Mouse (Mus musculus): ENCODE measurements around the gene Phf7. TPM values are rescaled to one million over a fixed set of nuclear protein-coding genes. Genes with fewer than 3 reads are reported as not detected.
A peak's percentile ranks its signal among the peaks of the same experiment; 100 is the strongest.

Phf7 gene
- polyA plus RNA-seq, 1 experiment = 4.0 TPM

DNA sequence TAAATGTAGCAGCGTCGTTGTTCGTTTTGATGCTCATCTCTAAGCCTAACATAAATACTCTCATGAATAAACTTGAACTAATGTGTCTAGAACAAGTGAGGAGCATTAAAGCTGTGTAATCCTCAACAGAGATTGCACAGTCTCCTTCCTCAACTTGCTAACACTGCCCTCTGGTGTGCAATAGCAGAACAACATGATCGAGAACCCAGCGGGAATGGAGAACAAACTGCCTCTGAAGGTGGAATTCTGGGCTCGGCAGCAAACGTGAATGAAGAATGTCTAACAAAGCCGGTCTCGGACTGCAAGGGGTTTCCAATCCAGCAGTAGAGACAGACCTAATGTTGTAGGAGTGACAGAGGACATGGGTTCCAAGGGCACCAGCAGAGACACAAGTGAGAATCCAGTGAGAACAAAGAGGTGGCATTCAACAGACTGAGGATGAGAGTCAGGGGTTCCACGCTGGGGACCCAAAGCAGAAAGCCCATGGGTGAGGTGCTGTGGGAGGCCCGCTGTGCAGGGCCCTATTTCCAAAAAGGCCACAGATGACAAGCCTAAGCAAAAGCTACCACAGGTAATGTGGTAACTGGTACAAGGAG, 17.0 kb downstream of the Phf7 start:
- 13% methylated on average over 11 of the region's 11 CpGs for WGBS

DNA sequence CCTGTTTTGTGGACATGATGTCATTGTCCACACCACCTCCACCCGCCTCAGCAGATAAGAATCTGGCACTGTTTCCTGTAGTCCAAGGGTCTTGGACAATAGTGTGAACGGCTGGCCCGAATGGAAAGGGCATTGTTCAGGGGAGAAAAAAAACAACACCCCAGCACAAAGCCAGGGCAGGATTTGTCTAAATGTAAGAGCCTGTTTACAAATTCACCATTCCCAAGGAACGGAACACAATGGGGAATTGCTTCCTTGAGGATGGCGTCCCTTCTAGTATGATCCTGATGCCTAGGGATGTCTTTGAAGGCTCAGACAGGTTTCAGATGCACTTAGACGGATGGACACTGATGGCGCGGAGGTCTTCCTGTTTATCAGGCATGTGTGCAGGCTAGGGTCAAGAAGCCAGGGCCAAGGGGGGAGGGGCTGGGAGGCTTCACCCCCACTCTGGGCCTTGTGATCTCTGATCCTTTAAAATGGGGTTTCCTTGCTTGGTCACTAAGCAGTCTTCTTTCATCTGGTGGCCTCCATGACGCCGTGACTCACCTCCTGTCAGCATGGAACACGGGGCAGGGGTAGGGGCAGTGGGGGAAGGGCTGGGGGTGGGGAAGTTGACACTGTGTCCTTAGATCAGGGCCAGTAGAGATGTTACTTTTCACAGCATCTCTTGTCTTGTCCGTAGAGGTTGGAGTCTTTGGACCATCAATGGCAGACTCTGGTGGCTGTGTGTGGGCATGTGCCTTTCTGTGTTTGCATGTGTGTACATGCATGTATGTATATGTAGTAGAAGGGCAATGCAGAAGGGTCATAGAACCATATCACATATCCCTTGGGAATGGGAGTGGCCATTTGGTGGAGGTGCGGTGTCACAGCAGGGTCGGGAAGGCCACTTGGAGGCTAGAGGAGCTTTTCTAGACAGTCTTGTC, 17.8 kb downstream of the Phf7 start:
- 75% methylated on average over 14 of the region's 14 CpGs for WGBS
- no peak for DNase-seq (ENCODE audit: low read depth, low spot score)

More for the DNA sequence above, 17.0 kb downstream of the Phf7 start:
- DNase-seq (ENCODE audit: low read depth, low spot score) = peak; percentile 73

DNA sequence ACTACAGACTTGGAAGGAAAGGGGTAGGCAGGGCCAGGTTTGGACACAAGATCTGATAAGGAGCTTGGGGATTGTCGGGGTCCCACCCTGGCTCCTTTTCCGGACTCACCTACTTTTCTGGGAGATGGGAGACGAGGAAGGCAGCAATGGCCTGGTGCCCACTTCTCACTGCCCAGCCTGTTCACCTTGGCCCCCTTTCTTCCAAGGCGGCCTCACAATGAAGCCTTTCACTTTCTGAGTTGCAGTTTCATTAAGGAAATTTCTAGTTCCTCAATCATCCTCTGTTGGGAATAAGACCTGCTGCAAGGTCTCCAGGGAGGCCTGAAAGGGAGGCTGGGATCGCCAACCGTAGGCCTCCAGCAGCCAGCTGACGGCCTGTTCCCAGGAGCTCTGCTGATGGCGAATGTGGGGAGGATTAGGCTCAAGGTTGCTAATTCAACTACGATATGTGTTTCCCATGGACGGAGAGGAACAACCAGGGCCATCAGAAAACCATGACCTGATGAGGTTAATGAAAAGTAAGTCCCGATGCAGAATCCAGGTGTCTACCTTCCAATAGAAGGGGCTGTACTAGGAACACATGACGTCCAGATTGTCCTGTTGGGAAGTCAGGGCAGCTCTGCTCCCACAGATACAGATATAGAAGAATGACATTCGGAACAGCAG, 18.6 kb downstream of the Phf7 start:
- DNase-seq (ENCODE audit: low read depth, low spot score) = no peak
- 74% methylated on average over 13 of the region's 13 CpGs for WGBS

DNA sequence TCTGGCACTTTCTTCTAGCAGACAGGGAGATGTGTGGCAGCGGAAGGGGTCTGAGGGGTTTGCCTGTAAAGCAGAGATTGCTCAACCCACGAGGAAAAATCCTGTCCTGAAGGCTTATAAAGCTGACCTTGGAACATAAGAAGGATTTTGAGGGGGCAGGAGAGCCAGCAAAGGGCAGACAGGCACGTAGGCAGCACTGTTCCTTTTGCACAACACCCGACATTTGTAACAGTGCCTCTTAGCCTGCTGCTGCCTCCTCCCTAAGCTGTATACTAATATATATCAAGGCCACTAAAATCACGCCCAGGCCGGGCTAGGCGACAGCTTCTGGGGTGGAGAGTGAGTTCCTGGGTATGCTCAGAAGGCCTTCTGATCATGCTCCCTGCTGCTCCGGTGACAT, 20.7 kb downstream of the Phf7 start:
- WGBS = 43% methylated on average over 8 of the region's 8 CpGs

DNA sequence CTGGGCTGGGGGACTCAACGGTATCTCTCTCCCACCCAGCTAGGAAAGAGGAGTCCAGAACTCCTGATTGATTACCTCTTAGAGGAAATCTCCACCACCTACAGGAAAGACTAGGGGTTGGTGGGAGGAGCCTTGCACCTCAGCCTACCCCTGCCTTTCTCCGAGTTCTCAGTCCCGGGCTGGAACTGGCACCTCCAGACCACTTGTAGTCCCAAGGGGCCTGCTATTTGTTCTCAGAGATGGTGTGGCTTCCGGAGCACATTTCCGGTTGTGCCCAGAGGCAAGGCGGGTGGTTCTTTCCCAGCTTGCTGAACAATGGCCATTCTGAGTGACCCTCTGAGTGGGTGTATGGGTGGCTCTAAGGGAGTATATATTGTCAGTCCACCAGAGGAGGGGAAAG, 22.9 kb downstream of the Phf7 start:
- 68% methylated on average over 6 of the region's 6 CpGs for WGBS

More for the DNA sequence above, 20.7 kb downstream of the Phf7 start:
- no peak for DNase-seq (ENCODE audit: low read depth, low spot score)

DNA sequence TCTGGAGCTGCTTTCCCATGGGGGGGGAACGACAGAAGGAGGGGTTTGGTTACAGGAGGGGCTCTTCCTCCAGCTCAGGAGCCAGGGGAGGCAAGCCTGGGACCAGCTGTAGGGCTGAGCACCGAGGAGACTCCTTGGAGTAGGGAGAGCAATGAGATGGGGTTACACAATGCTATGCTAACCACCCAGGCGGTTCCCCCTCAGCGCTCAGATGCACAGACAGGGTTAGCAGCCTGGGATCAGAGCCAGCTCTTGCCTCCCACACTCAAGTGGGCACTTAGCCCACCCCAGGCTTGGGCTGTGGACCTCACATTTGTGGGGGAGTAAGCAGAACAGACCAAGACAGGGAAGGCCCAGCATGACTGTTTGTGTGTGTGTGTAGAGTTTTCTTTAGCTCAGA, 24.1 kb downstream of the Phf7 start:
- 54% methylated on average over 4 of the region's 4 CpGs for WGBS
- no peak for DNase-seq (ENCODE audit: low read depth, low spot score)

More for the DNA sequence above, 22.9 kb downstream of the Phf7 start:
- DNase-seq (ENCODE audit: low read depth, low spot score) = no peak

DNA sequence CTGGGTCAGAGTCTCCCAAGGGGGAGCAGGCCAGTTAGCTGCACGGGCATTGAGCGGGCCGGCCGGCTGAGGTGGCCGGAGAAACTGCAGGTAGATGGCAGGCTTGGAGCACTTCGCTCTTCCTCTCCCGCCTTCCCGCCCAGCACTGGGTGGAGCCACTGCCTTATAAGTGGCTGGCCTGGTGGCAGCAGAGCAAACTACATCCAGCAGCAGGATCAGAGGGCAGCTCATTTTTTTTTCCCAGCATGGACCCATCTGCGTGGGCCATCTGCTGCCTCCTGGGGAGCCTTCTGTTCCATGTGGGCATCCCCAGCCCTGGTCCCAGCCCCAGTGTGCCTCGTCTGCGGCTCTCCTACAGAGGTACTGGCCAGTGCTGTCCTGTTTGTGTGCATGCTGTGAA, 33.5 kb downstream of the Phf7 start, which contains the start of gene Sema3g:
Gene Sema3g (plus strand): TSS at position 195 of the 400 bp plus-strand sequence.
- no peak for DNase-seq (ENCODE audit: low read depth, low spot score)
- WGBS = 10% methylated on average over 11 of the region's 11 CpGs

DNA sequence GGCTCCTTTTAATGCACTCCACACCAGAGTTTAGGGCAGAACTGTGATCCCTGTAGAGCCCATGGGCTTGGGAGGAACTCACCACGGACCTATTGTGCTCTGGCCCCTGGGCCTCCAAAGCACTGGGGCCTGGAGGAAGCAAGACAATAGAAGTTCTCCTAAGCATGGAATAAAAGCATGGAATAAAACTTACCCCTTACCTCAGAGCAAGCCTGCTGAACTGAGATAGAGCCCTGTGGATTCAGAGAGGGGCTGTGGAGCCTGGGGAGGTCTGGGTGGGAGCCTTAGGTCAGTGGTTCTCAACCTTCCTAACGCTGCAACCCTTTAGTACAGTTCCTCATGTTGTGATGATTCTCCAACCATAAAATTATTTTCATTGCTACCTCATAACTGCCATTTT, 34.3 kb downstream of the Phf7 start, which contains the start of gene Nisch:
Gene Nisch (minus strand): TSS at position 101 of the 400 bp plus-strand sequence.
- WGBS = 80% methylated on average over 2 of the region's 2 CpGs
- DNase-seq (ENCODE audit: low read depth, low spot score) = no peak

DNA sequence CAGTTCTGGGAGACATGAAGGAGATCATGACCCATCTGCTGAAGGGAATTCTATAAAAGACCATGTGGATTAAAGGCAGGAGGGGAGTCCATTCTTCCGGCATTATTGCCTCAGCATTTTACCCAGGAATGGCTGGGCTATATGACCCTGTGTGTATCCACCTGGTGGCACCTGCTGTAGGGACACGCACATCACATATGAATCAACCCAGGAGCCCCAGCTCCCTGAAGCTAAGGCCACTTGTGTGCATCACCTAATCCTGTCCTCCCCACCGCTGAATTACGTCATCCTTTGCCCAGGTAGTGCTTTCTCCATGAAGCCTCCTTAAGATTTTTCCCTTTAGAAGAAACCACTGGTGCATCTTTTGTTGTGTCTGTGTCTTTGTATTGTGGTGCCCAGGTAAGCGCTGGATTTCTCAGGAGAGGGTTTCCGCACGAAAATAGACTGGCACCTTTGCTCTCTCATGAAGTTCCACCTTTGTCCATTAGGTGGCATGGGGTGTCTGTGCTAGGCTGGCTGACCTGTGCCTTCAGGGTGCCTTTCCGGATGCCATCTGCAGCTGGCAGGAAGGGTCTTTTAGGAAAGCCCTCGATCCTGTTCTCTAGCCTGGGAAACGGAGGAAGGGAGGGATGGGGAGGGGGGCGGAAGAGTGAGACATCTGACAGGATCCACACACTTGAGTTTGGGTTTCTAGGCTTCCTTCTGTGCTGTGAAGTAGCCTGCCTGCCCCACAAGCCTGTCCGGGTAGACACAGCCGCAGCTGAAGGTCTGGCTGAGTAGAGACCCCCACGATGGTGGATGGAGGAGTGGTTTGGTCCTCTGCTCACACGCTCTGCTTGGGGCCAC, 35.7 kb downstream of the Phf7 start:
- no peak for DNase-seq (ENCODE audit: low read depth, low spot score)
- 33% methylated on average over 15 of the region's 15 CpGs for WGBS

DNA sequence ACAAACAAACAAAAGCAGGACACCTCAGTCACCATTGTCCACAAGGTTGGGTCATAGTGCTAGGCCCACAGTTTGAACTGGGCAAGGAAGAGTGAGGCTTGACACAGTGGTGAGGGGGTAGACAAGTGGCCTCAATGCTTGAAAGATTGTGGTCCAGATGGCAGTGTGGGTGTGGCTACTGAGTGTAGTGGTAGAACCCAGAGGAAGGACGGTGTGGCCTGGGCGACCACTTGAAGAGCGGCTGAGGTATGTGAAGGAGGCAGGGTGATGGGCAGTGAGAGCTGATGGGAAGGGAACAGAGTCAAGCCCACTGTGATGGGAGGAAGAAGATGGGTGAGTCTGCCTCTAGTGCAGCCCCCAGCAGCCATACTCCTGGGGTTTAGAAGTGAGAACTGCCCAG, 36.4 kb downstream of the Phf7 start:
- no peak for DNase-seq (ENCODE audit: low read depth, low spot score)
- WGBS = 82% methylated on average over 3 of the region's 3 CpGs

DNA sequence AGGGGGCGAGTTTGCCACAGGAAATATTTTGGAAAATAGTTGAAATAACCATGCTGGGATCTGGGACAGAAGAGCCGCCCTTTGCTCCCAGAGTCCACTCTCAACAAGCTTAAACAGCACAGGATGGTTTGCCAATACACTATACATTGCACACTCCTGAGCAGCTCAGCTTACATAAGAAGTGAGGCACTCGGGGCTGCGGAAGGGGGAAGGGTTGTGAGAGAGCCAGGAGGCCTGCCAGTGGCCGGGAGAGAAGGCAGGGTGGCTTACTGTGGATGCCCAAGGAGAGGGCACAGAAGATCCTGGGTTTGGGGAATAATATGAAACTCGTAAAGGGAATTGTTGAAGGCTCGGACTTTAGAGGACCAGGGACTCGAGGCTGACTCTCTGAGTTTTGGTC, 37.2 kb downstream of the Phf7 start:
- DNase-seq (ENCODE audit: low read depth, low spot score) = no peak
- 70% methylated on average over 8 of the region's 8 CpGs for WGBS

DNA sequence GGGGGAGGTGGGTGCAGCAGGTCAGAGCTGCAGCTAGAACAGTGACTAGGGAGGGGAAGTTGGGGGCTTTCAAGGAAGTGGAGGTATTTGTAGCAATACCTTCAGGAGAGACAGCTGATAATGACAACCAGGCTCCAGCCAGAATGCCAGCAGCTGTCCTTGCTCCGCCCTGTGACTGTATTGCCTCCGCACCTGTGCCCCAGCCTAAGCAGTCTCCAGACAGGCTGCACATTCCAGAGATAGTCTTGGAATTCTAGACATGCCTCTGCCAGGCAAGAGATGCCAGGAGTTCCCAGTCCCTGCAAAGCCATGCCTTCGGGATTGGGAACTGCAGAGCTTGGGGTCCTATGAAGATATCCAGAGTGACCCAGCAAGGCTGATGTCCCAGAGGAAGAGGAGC, 38.6 kb downstream of the Phf7 start:
- no peak for DNase-seq (ENCODE audit: low read depth, low spot score)
- WGBS = 57% methylated on average over 3 of the region's 3 CpGs

DNA sequence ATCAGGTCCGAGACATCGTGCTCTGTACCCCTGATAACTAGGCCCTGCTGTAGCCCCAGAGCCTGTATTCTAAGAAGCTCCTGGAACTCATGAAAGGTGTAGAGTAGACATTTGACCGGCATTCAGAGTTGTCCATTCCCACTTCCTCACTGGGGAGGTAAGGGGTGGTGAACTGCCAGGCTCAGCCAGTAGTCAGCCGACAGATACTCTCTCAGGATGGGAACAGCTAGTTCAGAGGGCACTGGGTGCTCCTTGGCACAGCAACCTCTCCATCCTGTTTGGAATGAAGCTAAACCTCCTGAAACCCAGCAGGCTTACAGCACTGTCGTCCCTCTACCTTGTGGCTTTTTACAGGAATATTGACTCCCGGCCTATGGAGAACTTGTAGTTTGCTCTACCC, 39.3 kb downstream of the Phf7 start:
- DNase-seq (ENCODE audit: low read depth, low spot score) = no peak
- 92% methylated on average over 6 of the region's 6 CpGs for WGBS

DNA sequence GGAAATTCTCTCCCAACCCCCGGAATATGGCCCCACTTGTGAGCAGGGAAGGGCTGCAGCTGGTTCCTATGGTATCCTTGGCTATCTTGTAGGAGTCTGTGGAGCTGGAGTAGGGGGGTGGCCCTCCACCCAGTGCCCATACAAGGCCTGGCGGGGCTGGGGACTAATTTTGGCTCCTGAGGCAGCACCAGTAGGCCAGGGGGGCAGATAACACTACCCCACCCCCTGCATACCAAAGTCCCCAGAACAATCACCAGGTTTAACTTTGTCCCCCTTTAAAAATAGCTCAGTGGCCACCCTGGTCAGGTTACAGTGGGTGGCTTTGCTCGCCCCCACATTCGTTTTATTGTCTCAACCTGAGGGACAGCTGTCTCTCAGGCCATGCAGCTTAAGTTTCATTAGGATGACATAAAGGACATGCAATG, 42.0 kb downstream of the Phf7 start:
- no peak for DNase-seq (ENCODE audit: low read depth, low spot score)
- WGBS = 89% methylated on average over 4 of the region's 4 CpGs

DNA sequence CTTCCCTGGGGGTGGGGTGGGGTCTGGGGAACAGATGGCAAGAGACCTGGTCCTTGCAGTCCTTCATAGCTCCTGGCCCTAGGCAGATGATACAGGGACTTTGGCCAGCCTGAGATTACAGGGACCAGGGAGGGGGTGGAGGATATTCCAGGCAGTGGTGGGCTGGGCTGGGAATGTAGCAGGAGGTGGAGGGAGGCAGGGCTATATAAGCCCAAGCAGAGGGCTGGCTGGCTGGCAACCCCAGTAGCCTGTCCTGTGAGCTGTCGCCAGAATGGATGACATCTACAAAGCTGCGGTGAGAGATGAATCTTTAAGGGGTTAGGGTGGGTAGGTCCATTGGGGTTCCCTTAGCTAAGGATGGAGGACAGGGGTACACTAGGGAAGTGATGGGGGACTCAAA, 43.0 kb downstream of the Phf7 start, which contains the start of gene Tnnc1:
Gene Tnnc1 (plus strand): TSS at position 229 of the 400 bp plus-strand sequence.
- 83% methylated on average over 2 of the region's 2 CpGs for WGBS

DNA sequence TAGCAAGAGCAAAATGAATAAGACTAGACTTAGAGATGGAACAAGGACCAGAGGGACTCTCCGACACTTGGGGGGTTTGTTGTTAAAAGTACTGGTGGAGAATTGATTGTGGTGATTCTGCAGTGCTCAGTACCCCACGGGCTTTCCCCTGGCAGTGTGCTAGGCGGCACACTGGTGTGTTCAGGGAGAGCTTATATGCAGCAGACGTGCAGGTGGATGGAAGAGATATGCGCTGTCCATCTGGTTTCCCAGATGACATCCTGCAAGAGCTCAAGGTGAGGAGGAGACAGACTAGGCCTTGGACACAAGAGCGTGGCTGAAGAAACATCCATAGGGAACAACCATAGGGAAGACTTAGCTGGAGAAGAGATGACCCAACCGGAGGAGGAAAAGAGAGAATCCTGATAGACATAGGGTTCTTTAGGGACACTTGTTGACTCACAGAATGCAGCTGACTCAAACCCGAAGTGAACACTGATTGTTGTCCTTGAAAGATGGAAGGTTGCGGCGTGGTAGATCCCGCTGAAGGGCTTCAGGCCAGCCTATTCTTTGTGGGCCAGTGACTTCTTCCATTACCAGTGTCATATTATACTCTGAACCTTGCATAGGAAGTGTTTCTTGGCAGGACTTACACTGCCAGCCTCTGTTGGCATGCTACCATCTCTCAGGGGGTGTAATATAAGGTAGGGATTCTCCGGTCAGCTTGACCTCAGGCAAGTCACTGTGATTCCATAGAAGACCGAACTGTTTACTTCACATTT, 43.9 kb downstream of the Phf7 start:
- DNase-seq (ENCODE audit: low read depth, low spot score) = no peak
- 64% methylated on average over 13 of the region's 13 CpGs for WGBS

More for the DNA sequence above, 43.0 kb downstream of the Phf7 start, which contains the start of gene Tnnc1:
- DNase-seq (ENCODE audit: low read depth, low spot score) = no peak

DNA sequence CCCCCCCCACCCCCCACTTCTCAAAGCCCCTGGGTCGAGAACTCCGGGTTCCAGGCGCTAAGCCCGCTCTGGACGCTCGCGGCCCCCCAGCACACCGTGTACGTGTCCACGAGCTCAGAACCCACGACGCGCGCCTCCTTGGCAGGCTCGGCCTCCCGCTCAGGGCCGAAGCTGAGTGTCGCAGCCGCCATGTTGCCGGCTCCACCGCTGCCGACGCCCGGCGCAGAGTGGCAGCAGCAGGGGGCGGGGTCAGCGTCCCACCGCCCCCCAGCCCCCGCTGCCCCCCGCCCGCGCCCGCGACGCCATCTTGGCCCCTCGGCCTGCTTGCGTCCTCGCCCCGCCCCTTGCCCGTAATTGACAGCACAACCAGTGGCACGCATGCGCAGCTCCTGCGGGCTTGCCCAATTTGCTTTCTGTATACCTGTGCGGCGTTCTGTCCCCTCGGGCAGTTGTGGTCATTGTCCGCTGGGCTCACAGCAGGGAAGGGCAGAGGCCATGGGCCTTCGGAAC, 44.6 kb downstream of the Phf7 start:
- under 1% methylated on average over 46 of the region's 48 CpGs for WGBS
- DNase-seq (ENCODE audit: low read depth, low spot score) = peak; percentile 75
